Mouse (Mus musculus) C2C12 (cell line): Measurements from ENCODE around the gene 1700088E04Rik.

Experiments
- CEBPB ChIP-seq: IDR thresholded peaks from one replicate; pipeline ENCODE4 v1.6.1; 2011; ENCODE audit warnings: low read depth, mild to moderate bottlenecking, control low read depth, moderate library complexity
- CTCF ChIP-seq: IDR thresholded peaks from one replicate; pipeline ENCODE4 v1.5.1; 2011; ENCODE audit not compliant: control insufficient read depth, insufficient read depth, insufficient read length
- MAX ChIP-seq: IDR thresholded peaks from one replicate; pipeline ENCODE4 v1.6.1; 2011; ENCODE audit warnings: mild to moderate bottlenecking, control low read depth
- MYOG ChIP-seq: IDR thresholded peaks from one replicate; pipeline ENCODE4 v1.6.1; 2011; ENCODE audit not compliant: control insufficient read depth, insufficient read length; ENCODE audit errors: extremely low read depth
- USF1 ChIP-seq: IDR thresholded peaks from one replicate; pipeline ENCODE4 v1.6.1; 2011; ENCODE audit warnings: low read depth, mild to moderate bottlenecking, control low read depth, moderate library complexity

GRCm38 (mm10) chr15:79092284-79092683 is 48.8 kb downstream of the 1700088E04Rik start:
- TF ChIP-seq CTCF (no peak), USF1 (no peak), CEBPB (no peak), MYOG (no peak), MAX (no peak)
